Mouse (Mus musculus): ENCODE measurements around the gene Tulp4.

The Tulp4 gene

DNA sequence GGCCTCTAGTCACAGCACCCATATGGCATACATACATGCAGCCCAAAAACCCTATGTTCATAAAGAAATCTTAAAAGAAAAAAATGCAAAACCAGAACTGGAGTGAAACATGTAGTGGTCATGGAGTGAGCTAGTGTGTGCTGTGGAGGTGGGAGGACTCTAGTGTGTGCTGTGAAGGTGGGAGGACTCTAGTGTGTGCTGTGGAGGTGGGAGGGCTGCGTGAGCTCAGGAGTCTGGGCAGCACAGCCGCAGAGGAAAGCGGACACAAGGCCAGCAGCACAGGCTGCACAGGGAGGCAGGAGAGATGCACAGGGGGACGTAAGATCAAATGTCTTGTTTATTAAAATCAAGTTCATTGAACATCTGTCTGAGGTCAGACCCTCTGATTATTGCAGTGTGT is 17.5 kb downstream of the Tulp4 start:
- DNase-seq (ENCODE audit: low spot score in 2 of 2) = no peak

DNA sequence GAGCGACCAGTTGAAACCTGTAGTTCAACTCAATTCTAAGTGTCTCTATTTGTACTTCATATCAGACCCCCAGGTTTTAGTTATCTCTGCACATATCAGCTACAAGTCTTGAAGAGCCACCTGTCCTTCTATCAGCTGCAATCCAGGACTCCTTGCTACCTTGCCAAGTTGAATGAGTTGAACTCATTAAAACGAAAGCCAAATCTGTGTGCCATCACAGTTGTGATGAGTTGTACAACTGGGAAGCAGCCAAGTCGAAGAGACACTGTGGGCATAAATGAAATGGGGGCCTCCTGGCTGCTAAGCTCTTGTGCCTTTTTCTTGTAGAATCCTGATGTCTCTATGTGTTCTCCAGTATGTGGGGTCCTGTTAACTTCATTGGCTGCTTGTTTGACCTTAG is 19.2 kb downstream of the Tulp4 start:
- no peak for DNase-seq (ENCODE audit: low spot score in 2 of 2)

- no peak for DNase-seq (ENCODE audit: low spot score in 2 of 2)
These were observed 21.8 kb downstream of the Tulp4 start for GRCm38 (mm10) chr17:6128039-6128438.

DNA sequence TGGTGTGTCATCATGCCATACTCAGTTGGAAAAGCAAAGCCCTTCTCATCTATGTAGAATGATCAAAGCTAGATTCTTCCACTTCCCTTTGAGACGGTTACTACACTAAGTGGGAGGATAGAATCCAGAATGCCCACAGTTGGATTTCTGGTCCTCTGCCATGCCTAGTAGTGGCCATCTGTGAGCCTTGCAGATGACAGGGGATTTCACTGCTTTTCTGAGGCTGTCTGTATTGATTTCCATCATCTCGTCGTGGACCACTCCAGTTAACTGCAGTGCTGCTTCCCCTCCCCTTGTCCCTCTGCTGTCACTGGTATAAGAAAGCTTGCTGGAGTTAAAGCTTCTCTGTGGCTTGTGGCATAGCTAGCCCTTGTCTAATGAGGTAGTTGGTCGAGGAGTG is 23.1 kb downstream of the Tulp4 start:
- DNase-seq (ENCODE audit: low spot score in 2 of 2) = peak in 1 of 2 experiments; percentile 33

DNA sequence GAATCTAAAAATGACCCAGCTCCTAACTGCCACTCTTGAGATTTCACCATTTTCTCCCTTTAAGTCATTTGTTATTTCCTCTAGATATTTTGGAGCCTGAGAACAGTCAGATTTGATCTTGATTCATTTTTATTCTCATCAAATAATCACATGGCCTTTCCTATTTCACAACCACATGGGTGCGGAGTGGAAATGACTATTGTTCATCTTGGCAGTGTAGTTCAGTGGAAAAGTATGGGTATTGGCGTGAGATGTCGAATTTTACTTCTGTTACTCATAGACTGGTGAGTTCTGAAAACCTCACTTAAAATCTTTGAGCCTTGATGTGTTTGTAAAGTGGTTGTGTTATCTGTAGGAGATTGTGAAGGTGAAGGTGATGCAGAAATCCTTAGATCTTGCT is 24.8 kb downstream of the Tulp4 start:
- DNase-seq (ENCODE audit: low spot score in 2 of 2) = no peak

- no peak for DNase-seq (ENCODE audit: low spot score in 2 of 2)
These were observed 34.6 kb downstream of the Tulp4 start for GRCm38 (mm10) chr17:6140875-6141274.

GRCm38 (mm10) chr17:6141344-6141743 is 35.1 kb downstream of the Tulp4 start:
- no peak for DNase-seq (ENCODE audit: low spot score in 2 of 2)

GRCm38 (mm10) chr17:6145244-6145643 is 39.0 kb downstream of the Tulp4 start:
- no peak for DNase-seq (ENCODE audit: low spot score in 2 of 2)

- DNase-seq (ENCODE audit: low spot score in 2 of 2) = no peak
These were observed 46.7 kb downstream of the Tulp4 start for GRCm38 (mm10) chr17:6152941-6153340.

DNA sequence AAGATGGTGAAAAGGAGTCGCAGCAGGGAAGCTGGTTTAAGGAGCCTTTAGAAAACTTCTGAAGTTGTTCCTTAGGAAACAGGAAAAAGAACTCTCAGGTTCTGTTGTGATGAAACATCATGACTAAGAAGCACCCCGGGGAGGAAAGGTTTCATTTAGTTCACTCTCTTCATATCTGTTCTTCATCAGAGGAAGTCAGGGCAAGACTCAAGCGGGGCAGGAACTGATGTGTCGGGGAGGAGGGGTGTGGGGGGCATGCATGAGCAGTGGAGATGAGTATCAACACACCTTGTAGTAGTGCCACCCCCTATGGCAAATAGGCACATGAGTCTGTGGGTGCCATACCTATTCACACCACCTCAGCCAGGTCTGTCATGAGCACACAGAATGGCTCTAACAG is 47.3 kb downstream of the Tulp4 start:
- DNase-seq (ENCODE audit: low spot score in 2 of 2) = no peak

DNA sequence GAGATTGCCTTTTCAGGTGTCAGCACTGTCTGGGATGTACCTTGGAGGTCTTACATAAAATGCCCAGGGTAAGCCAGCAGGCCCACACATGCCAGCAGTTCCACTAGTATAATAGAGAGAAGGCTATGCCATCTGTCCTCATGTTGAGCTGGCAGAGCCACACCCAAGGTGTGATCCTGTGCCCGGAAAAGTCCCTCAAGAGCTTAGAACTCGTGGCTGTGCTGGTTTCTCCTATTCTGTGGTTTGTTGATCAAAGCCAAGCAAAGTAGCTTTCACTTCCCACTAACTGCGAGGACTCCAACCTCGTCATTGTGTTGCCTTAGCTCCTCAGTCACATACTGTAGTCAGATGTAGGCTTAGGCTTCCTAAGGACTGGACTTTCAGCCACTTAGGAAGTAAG is 48.1 kb downstream of the Tulp4 start:
- DNase-seq (ENCODE audit: low spot score in 2 of 2) = no peak

DNA sequence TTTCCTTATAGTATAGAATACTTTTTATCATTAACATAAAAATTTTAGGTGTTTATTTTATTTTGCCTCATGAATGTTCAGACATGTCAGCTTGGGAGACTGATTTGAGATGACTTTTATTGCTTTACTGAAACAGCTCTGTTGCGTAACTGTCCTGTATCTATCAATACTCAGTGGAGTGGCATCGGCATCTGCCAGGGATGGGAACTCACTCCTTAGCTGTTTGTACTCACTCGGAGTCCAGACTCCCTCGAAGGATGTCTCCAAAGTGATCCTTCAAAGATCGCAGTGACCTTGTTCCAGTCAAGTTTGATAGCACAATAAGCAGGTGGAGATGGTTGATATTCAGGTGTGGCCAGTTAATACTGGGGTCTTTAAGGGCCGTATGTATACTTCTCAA is 54.3 kb downstream of the Tulp4 start:
- DNase-seq (ENCODE audit: low spot score in 2 of 2) = no peak

DNA sequence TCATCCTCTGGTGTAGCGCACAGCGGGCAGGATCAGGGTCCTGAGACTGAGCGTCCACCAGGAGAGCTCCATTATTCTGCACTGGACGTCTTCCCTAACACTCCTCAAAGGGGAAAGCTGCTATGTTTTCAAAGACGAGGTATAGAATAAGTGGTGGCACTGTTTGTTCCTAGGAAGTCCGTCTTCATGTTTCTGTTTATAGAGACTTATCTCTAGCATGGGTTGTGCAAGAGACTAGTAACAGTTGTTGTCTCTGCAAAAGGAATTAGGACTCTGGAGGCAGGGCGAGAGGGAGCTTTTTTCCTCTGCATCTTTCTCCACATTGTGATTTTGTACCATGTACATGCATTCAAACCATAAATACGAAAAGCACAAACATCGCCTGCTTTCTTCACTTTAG is 55.7 kb downstream of the Tulp4 start:
- DNase-seq (ENCODE audit: low spot score in 2 of 2) = no peak

DNA sequence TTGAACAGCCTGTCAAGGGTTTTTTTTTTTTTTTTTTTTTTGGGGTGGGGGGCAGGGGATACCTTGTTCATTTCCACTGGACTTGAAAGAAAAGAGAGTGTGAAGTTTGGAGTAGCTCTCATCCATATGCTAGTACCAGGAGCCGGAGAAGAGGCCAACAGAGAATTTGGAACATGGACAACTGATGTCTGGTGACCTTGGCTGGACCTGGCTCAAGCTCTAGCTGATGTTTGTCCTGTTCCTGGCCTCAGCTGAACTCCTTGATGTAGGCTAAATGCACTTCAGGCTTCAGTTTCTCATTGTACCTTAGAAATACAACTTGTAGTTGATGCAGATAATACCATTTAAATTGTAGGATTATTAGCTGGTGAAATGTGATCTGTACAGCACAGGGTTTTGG is 56.5 kb downstream of the Tulp4 start:
- DNase-seq (ENCODE audit: low spot score in 2 of 2) = no peak

- DNase-seq (ENCODE audit: low spot score in 2 of 2) = no peak
These were observed 58.7 kb downstream of the Tulp4 start for GRCm38 (mm10) chr17:6164911-6165310.

- DNase-seq (ENCODE audit: low spot score in 2 of 2) = no peak
These were observed 66.2 kb downstream of the Tulp4 start for GRCm38 (mm10) chr17:6172440-6172839.

- peak in 1 of 2 experiments; percentile 39 for DNase-seq (ENCODE audit: low spot score in 2 of 2)
These were observed 66.9 kb downstream of the Tulp4 start for GRCm38 (mm10) chr17:6172926-6173690.

GRCm38 (mm10) chr17:6174574-6174973 is 68.3 kb downstream of the Tulp4 start:
- DNase-seq (ENCODE audit: low spot score in 2 of 2) = no peak

GRCm38 (mm10) chr17:6178564-6179267 is 72.5 kb downstream of the Tulp4 start:
- no peak for DNase-seq (ENCODE audit: low spot score in 2 of 2)

DNA sequence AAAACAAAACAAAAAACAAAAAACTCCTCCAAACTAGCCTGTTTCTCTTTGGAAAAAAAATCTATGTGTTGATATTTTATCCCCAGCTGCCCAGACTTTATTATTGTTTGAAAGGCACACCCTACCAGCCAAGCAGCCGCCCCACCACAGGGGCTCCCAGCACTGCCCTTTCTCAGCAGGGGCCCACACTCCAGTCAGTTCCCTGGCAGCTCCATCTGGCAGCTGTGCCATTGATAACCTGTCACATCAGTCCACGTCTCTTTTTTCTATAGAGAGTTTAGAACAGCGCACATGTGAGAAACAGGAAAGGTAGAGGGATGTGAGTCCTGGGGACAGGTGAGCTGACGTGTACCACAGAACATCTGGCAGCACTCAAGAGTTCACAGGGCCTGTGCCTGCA is 73.2 kb downstream of the Tulp4 start:
- no peak for DNase-seq (ENCODE audit: low spot score in 2 of 2)

- DNase-seq (ENCODE audit: low spot score in 2 of 2) = peak; percentile 57 to 62
These were observed 74.2 kb downstream of the Tulp4 start for GRCm38 (mm10) chr17:6180421-6180820.

GRCm38 (mm10) chr17:6182715-6183114 is 76.5 kb downstream of the Tulp4 start:
- DNase-seq (ENCODE audit: low spot score in 2 of 2) = no peak

GRCm38 (mm10) chr17:6186651-6187050 is 80.4 kb downstream of the Tulp4 start:
- DNase-seq (ENCODE audit: low spot score in 2 of 2) = no peak

Measured in left cerebral cortex, adult 9 months (tissue).